In genomic region chr7:127296098-127296497, GRCm38 (mm10) we compare ENCODE assay signal across 10 mouse cellular contexts. TPM values are rescaled to one million over a fixed set of nuclear protein-coding genes. Genes with fewer than 3 reads are reported as not detected.
DNase-seq lines count a peak whose midpoint lies in the region; ATAC-seq and TF ChIP-seq lines count a peak whose summit lies in the region.
"Had no signal": no experiment of that assay in that cellular context is flagged by ENCODE, and none has a peak within 500 bp of the region (broad histone marks: within the 10 kb centered on the region; RNA-seq: fewer than 3 reads in every experiment).

Itgal (plus strand) TSS chr7:127296260.

- no peaks in the 10 kb centered on the region for H3K4me1 ChIP-seq in intestine, embryonic 16.5 days (ENCODE audit: control insufficient read depth, insufficient read depth, low read length)
- H3K4me1 ChIP-seq in cerebellum, adult 2 months (ENCODE audit: control insufficient read depth, insufficient read depth, low read length), result no peaks in the 10 kb centered on the region

- no peak for TF ChIP-seq POLR2A in cerebellum, adult 2 months (IDR thresholded peaks at IDR 0.05; ENCODE audit: borderline replicate concordance, insufficient read depth, low read length)

- no peak within 1 kb of the TSS for H3K9ac ChIP-seq in intestine, embryonic 16.5 days (ENCODE audit: low read depth, low read length)

- no peaks in the 10 kb centered on the region for H3K9me3 ChIP-seq in intestine, embryonic 16.5 days (ENCODE audit: control insufficient read depth, low read length)

- peak; percentile 89 for DNase-seq in heart, adult 11 months
- DNase-seq in heart, postnatal 10 days, result no peak
- DNase-seq in induced T-regulatory cell, adult 2 months (ENCODE audit: low read depth), result peak; percentile 89
- peak; percentile 70 to 74 for DNase-seq in thymus, postnatal 10 days (ENCODE audit: low spot score in 2 of 2)
- DNase-seq in frontal cortex, postnatal 25 days (ENCODE audit: low spot score in 2 of 2), result no peak
- no peak for DNase-seq in cerebellum, adult 2 months
- DNase-seq: adrenal gland, adult 8-10 months; layer of hippocampus, adult 9-11 months had no signal

- no peak within 1 kb of the TSS for H3K4me2 ChIP-seq in intestine, embryonic 16.5 days (ENCODE audit: low read depth, low read length)

- WGBS in intestine, embryonic 16.5 days, result 72% methylated on average over 11 of the region's 11 CpGs
- 76% methylated on average over 11 of the region's 11 CpGs for WGBS in cerebellum, adult 2 months

- ATAC-seq in megakaryocyte progenitor cell, adult 5-6 weeks (replicated peaks; ENCODE audit: poor library complexity), result peak; percentile 94
- ATAC-seq in intestine, embryonic 16.5 days, result no peak

- no peak within 1 kb of the TSS for H3K27ac ChIP-seq in intestine, embryonic 16.5 days (ENCODE audit: low read length)
- no peak within 1 kb of the TSS for H3K27ac ChIP-seq in cerebellum, adult 2 months (ENCODE audit: insufficient read depth, low read length)

- no peak within 1 kb of the TSS for H3K4me3 ChIP-seq in intestine, embryonic 16.5 days (ENCODE audit: low read length)
- no peak within 1 kb of the TSS for H3K4me3 ChIP-seq in cerebellum, adult 2 months (replicated peaks; ENCODE audit: insufficient read depth, low read depth, low read length)

- intact Hi-C loops in heart, postnatal 10 days (cut with DNase I), result no loop called here

- H3K36me3 ChIP-seq in intestine, embryonic 16.5 days (ENCODE audit: control insufficient read depth, insufficient read depth, low read length), result no peaks in the 10 kb centered on the region

- no peak for TF ChIP-seq CTCF in cerebellum, adult 2 months (IDR thresholded peaks at IDR 0.05; ENCODE audit: borderline replicate concordance, insufficient read depth, low read depth, low read length)

- no peaks in the 10 kb centered on the region for H3K27me3 ChIP-seq in intestine, embryonic 16.5 days (replicated peaks; ENCODE audit: control insufficient read depth, insufficient read depth, low read length)
- no peaks in the 10 kb centered on the region for H3K27me3 ChIP-seq in cerebellum, adult 2 months (ENCODE audit: control insufficient read depth, insufficient read depth, low read length)

RNA-seq across cellular contexts. Expression of gene Itgal, which starts in this region (rescaled TPM):
- total RNA-seq in heart, postnatal 10 days (2021), result 1 to 10 TPM; 2.8 to 3.7 TPM
- 50.3 and 53.6 TPM in 2 replicates for total RNA-seq in megakaryocyte progenitor cell, adult 5-6 weeks (2015)
- 21.4 and 23.8 TPM in 2 replicates for total RNA-seq in megakaryocyte progenitor cell, adult 5-6 weeks (2017)
- 2.4 and 2.8 TPM in 2 replicates for polyA plus RNA-seq in intestine, embryonic 16.5 days (2015; fragmentation: Nextera tagmentation; extraction: Ambion mirVana)
- 0.87 and 1.4 TPM in 2 replicates for polyA plus RNA-seq in cerebellum, adult 2 months (2012; rRNA removed)

Comparison
In these comparisons a context has a peak if more than half of its experiments do, and no peak if none do; other contexts are left out.
1. RNA of gene Itgal (total RNA-seq): 21.4 to 53.6 TPM in megakaryocyte progenitor cell, adult 5-6 weeks; 2.8 to 3.7 TPM in heart, postnatal 10 days; every median in the first group is over 4 times any median in the second.
2. DNase-seq: peak in heart, adult 11 months (single experiment), induced T-regulatory cell, adult 2 months (single experiment) and thymus, postnatal 10 days (2 of 2); none in heart, postnatal 10 days (0 of 2), frontal cortex, postnatal 25 days (0 of 2) and cerebellum, adult 2 months (0 of 2).